Mouse (Mus musculus) gastrocnemius, adult 18-20 months (tissue): ENCODE measurements around the gene Slc38a9. TPM values are rescaled to one million over a fixed set of nuclear protein-coding genes. Genes with fewer than 3 reads are reported as not detected.

Experiments
- DNase-seq: peaks from one replicate; pipeline ENCODE4 v3.0.0; 2021; ENCODE audit warnings: low spot score
- long read RNA-seq, 2 experiments: library from polyadenylated mRNA; stranded (forward); transcript quantifications; one replicate each; pipeline ENCODE4 v2.0.0; 2021
- total RNA-seq, 2 experiments: library from RNA; stranded (reverse); gene quantifications; 2 replicates each; pipeline ENCODE4 v1.2.3; 2021

Gene Slc38a9
- total RNA-seq, result 1 to 10 TPM; 4.8 to 6.2 TPM
- long read RNA-seq, experiment 1, full-length matches to known transcripts, result 3 of 5 reads
- long read RNA-seq, experiment 1, partial matches to known transcripts, result 0 of 5 reads
- long read RNA-seq, experiment 1, other reads (novel, unspliced or antisense), result 2 of 5 reads
- long read RNA-seq, experiment 2, full-length matches to known transcripts, result 1 of 3 reads
- long read RNA-seq, experiment 2, partial matches to known transcripts, result 1 of 3 reads
- long read RNA-seq, experiment 2, other reads (novel, unspliced or antisense), result 1 of 3 reads

DNA sequence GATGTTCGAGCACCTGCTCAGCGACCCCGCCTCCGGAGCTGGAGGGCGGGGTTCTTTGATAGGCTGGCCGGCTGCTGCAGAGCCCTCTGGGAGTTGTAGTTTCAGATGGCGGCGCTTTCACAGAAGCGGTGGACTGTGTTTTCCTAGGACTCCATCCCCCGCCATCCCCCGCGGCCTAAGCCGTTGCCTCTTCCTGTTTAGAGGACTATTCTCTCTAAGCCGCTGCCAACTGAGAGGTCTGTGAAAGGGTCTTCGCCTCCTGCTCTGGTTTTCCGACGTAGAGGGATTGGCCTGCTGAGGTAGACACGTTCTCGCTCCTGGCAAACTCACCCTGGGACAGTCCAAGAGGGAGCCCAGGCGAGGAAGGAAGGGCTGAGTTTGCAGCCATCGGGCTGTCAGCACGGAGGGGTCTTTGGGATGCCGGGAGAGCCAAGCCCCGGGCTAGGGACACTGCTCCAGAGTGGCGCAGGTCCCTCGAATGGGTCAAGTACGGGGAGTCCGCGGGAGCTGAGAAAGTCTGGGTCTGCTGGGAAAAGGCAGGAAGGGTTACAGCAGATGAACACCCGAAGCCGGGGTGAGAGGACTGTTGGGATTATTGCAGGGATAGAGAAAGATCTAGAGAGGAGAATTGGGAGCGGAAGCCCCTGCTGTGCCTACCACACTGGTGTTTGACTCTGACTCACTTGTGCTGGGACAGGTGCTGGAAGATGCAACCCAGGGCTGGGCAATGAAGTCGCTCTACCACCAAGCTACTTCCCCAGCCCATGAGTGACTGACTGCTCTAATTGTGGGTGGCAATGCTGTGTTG is at the start of gene Slc38a9:
Gene Slc38a9, plus strand, starts transcription at position 178 of the 808 bp plus-strand sequence.
- peak; percentile 94 for DNase-seq

DNA sequence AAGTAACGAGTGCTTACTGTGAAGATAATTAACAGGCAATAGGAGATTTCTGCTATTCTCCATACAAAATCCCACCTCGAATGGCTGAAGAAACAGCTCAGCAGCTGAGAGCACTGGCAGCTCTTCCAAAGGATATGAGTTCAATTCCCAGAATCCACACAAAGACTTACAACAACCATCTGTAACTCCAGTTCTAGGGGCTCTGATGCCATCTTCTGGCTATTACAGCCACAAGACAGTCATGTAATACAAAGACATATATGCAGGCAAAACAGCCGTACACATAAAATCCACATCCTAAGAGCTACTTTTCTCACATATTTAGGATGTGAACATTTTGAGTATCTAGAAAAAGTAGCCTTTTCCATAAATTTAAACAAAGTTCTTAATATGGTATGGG is 39.0 kb upstream of the Slc38a9 start:
- DNase-seq, result no peak

DNA sequence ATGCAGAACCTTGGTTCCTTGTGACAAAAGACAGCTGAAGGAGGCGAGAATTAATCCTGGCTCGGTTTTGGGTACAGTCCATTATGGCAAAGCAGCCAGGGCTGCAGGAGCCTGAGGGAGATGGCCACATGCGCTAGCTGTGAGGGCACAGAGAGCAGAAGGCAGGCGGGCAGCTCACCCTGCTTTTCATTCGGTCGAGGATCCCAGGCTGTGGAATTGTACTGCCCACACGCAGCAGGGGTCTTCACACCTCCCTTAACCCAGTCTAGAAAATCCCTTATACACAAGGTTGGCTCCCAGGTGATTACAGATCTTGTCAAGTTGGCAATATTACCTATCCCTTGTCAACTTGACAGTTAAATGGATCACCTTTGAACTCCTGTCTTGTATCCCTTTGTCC is 36.9 kb upstream of the Slc38a9 start:
- DNase-seq, result no peak

DNA sequence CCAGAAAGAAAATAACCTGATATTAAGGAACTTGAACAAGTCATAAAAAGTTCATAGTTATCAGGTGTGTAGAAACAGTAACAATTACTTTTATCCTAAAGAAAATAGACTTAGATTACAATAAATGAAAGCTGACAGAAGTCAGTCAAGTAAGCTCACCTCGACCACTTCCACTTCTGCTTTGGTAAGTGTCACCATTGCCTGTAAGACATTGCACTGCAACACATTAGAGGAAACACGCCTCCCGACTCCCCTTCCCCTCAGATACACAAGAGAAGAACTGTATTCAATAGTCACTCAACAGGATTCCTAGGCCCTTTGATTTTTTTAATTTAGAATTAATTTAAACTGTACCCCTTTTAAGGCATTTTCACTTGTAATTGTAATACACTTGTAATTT is 35.9 kb upstream of the Slc38a9 start:
- DNase-seq, result no peak

DNA sequence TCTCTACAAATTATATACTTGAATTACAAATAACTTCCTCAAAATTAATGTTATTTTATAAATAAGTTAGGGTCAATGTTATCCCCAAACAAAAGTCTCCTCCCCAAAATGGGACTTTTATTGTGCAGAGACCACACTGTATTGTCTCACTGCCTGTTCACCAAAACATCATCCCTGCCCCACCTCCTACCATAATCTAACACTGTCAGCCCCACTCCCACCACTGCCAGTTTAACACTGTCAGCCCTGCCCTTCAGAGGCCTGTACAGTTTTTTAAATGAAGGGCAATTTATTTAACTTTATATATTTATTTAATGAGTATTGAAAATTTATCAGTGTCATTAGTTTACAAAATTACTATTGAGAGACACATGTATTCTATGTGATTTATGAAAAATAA is 35.0 kb upstream of the Slc38a9 start:
- no peak for DNase-seq

DNA sequence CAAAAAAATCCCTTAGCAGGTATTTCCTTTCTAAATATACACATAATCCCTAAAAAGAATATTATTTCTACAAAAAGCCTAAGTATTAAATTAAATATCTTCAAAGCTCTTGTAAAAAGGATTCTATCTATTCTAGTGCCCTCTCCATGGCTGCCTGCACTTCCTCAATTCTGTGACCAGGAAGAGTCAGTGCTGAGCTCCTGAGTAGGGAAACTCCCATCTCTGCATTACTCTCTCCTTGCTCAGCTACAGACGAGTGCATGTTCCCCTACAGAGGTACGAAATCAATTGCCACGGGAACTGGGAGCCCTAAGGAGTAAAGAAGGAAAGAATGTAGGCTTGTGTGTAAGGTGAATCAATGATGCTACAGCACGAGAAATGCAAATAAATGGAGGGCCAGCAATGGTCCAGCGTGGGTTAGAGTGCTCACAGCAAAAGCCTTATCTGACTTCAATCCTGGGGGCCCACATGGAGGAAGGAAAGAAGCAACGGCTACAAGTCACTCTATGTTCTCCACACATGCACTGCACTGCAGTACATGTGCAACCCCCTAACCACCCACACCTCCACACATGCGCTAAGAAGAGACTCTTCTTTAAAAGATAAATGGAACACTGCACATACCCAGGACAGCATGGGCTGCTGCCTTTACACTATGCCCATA is 25.2 kb upstream of the Slc38a9 start:
- no peak for DNase-seq

DNA sequence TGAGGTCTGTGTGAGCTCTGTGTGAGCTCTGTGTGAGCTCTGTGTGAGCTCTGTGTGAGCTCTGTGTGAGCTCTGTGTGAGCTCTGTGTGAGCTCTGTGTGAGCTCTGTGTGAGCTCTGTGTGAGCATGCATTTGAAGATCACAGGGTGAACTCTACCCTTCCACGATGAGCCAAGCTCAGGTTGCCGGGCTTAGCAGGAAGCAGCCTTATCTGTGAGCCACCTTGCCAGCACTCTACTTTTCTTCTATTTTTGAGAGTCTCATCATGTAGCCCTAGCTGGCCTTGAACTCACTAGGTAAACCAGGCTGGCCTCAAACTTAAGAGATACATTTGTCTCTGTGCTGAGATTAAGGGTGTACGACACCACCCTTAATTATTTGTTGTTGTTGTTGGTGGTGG is 24.1 kb upstream of the Slc38a9 start:
- DNase-seq, result no peak

DNA sequence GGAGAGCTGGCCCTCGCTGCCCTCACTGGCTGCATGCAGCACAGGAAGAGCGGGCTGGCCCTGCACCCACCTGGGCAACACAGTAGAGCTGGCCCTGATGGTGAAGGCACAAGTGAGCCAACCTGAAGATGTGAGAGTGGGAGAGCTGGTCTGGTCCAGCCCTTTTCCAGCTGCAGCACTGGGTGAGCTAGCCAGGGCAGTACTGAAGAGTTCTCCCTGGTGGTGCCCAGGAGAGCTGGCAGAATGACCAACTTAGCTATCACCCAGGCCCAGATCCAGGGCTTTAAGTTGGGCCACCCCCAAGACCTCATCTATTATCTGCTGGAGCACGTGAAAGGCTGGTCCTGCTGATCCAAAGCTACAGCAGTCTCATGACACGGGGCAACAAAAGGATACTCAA is 21.4 kb upstream of the Slc38a9 start:
- no peak for DNase-seq

DNA sequence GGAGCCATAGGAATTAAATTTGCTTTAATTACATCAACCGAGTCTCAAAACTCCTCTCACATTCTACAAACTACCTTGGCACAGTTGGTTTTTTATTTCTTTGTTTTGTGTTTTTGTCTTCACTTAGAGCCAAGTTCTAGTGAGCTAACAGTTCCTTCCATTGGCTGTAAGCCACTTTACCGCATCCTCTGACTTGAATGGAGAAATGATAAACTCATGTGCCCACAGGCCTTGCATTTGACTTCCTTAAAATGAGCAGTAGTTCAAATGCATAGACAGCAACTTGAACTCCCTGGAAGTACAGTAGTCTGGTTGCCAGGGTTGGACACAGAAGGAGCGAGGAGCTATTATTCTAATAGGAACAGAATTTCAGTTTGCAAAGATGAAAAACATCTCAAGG is 17.7 kb upstream of the Slc38a9 start:
- no peak for DNase-seq

DNA sequence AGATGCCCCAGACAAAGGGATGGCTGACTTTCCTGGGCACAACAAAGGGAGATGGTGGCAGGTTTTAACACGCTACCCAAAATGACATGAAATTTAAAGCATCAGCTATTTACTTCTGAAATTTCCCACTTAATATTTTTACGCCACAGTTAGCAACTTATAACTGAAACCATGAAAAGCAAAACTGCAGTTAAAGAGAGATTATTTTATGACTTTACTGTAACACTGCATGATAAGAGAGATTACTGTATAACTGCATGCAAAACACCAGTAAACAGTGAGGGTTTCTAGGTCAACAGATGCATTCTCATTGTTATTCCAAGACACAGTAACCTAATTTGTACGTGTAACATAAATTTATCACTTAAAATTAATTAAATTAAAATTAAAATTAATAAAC is 15.6 kb upstream of the Slc38a9 start:
- no peak for DNase-seq

DNA sequence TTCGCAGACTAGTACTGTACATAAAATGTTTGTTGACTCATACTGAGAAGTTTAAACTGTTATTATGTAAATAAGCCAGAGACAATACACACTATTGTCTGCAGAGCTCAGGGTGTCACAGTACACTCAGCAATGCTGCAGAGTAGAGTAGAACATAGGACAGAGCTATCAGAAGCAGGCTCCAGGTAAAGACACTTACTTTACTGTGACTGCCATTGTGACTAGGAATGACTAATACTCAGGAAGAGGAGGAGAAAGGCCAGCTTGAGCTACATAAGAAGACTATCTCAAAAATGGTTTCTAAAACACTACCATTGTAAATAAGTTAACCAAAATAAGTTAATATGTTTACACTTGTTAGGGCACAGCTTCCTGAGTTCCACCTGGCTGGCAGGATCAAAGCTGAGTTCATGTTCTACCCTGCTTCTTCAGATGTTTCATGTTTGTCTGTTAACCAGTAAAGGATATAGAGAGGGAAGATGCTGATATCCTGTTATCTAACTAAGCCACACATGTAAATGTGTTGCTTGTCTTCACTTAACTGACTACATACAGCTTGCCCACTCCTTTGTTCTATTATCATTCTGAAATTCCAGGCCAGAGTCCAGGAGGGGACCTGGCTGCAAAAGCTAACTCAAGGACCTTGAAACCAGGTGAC is 14.9 kb upstream of the Slc38a9 start:
- no peak for DNase-seq

DNA sequence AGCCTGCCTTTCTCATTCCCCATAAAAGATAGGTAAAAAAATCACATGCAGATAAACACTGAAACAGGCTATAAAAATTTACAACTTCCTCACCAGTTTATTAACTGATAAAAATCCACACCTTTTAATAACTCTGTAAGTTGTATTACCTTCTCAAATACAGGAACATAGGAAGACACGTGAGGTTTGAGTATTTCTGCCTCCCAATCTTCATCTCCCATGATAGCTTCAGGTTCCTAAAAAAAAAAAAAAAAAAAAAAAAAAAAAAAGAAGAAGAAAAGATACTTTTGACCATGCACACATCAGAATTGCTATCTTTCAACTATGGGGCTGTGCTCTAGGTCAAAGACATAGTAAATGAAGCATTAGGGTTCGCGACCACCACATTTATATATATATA is 9.4 kb upstream of the Slc38a9 start:
- no peak for DNase-seq

DNA sequence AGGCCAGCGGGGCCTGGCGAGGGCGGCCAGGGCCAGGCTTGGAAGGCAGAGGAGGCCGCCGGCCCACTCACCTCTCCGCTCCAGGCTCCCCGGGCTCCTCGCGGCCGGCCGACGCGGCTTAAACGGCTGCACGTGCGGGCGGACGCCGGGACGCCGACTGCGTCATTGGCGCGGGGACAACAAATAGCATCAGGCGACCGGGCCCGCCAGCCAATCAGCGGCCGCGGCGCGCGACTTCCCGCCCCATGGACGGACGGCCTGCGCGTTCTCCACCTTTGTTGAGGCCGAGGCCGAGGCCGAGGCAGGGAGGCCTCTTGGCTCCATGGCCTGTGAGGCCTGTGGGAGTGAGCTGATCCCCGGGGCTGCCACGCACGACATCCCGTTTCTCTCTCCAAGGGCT is 8.3 kb upstream of the Slc38a9 start, which contains the start of gene Ddx4:
Gene Ddx4, minus strand, starts transcription at position 271 of the 400 bp plus-strand sequence.
- DNase-seq, result no peak

DNA sequence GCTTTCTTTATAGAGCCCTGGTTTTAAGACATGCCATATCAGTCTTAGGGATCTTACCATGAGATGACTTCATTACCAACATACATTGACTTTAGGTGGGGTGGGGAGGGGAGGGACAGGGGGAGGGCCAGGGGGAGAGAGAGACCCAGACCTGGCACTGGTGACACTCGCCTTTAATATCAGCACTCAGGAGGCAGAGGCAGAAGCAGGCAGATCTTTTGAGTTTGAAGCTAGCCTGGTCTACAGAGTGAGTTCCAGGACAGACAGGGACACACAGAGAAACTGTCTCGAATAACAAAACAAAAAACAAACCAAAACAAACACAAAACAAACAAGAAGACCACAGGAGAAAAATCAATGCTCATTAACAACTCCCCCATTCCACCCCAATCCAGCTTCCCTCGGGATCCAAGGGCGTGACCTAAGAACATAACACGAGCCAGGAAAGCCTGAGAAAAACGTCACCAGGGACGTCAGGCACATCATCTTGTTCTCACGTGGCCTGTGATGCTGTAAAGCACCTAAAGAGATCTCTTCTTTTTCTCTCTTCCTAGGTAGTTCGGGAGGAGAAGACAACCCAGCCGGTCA is 471 bp upstream of the Slc38a9 start:
- no peak for DNase-seq

DNA sequence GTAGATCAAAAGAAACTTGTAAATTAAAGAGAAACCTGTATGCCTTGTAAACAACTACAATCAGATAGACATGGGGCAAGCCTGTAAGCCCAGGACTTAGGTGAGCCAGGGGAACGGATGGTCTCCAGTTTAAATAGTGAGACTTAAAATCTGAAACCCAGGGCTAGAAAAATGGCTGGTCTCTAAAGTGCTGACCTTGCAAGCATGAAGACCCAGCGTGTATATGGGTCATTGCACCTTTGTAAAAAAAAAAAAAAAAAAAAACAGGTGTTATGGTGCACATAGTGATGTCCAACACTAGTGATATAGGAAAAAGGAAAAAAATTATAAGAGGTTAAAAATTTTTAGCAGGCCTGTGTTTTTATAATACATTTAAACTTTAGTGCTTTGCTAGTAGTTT is 1.1 kb downstream of the Slc38a9 start:
- DNase-seq, result no peak

DNA sequence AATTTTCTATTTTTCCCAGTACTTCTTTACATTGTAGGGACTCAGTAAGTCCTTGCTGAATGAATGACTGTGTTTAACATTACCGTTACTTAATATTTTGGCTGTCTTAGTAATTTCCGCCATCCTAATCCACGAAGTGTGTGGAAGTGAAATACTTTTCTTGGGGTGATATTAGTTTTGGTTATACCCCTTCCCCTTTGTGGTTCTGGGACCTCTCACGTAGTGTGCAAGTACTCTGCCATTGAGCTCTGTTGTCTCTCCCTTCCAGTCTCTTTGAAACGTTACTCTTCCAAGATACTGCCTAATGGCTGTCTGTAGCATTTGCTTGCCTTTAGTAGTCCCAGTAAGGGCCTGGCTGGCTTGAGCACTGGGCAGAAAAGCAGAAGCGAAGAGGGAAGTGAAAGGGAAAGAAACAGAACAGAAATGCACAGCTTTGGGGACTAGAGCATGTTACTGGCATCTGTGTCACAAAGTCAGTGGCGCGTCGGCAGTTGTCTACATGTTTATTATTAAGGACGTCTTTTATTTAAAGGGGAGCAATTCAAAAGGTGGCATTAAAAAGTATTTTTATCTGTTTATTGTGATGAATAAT is 6.0 kb downstream of the Slc38a9 start:
- DNase-seq, result no peak

DNA sequence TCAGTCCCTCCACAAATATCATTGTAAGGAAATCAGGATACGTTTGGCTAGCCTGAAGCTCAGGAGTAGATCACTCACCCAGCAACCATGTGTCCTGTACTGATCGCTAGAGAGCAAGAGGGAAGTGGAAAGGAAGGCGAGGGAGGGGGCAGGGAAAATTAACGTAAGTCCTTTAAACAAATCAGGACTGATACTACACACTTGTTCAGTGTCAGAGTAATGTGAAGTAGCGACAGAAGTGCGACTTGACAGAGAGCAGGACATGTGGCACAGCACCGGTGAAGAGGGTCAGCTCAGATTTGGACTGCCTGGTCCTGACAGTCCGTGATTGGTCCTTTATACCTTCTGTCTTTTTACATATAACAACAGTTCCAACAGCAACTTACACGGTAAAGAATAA is 6.7 kb downstream of the Slc38a9 start:
- no peak for DNase-seq

DNA sequence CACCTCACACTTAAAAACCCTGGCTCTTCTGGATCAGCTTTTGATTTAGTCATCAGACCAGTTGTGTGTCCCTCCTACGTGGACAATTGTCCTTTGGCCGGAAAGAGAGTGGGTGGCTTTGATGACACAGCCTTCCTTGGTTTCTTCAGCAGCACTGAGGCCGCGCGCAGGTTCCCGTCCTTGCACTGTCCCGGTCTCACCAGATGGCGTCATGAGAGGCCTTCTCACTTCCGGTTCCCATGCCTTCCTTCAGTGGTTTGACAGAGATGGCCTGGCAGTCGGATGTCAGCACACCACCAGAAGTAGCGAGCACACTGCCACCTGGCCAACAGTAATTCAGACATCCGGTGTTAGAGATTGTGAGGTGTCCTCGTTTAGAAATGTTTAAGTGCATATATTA is 11.2 kb downstream of the Slc38a9 start:
- DNase-seq, result no peak

DNA sequence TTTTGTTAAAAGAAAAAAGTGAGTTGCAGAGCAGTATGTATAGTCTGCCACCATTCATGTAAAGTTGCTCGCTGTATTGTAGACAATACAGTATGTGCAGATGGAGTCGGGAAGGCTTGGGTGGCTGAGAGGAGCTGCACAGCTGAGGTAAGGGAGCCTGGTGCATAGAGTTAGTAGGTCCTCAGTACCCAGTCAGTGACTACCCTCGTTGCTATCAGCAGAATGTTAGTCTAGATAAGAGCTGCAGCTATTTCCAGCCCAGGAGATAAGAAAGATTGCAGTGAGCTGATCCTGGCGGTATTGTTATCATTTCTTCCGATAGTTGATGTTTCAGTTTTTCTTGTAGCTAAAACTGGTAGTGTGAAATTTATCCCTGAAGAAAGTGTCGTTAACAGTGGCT is 12.2 kb downstream of the Slc38a9 start:
- DNase-seq, result no peak

DNA sequence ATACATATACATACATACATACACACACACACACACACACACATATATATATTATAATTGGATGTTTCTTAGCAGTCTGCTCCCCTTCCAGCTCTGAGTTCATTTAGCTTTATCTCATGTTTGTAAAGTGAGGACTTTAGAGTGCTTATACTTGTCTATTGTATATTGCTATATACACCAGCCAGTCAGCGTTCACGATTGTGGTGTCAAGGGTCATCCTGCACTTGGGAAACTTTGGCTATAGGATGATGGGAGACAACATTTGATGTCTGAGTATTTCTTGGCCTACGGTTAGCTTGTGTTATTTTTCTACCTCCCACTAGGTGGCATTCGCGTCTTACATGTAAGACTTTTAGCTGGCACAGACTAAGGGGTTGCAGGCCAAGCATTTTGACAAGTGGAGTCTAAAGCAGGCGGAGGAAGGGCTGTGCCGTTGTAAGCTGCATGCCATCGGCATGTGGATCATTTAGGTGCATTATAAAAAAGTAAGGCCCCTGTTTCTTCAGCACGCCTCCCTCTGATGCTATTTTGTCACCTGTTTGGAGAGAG is 13.4 kb downstream of the Slc38a9 start:
- peak; percentile 80 for DNase-seq

DNA sequence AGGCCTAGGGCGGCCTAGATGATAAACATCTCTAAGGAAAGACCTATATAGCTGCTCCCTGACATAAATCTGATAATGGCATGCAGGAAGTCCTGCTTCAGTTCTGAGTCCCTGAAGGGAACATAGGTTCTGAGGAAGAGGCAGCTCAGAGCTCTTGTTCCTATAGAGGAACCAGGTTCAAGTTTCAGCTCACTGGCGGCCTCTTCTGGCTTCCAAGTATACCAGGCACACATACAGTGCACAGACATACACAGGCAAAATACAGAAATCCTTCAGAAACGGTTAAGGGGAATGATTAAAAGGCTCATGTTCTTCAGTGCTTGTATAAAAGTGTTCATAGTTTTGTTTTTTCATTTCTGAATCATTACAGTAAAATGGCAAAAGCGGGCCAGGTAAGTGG is 17.6 kb downstream of the Slc38a9 start:
- DNase-seq, result no peak
